Mouse (Mus musculus) limb, embryonic 15.5 days (tissue): ENCODE measurements around the gene Ptf1a. TPM values are rescaled to one million over a fixed set of nuclear protein-coding genes. Genes with fewer than 3 reads are reported as not detected.

Experiments used
- ATAC-seq: fragments of 200-750 bp; cut with Nextera tagmentation; 2 replicates; pipeline ENCODE4 v1.8.0; 2017; ENCODE audit warnings: low read depth, moderate TSS enrichment; ENCODE audit not compliant: insufficient number of reproducible peaks, low FRiP score, low TSS enrichment
- H3K27ac ChIP-seq: fragments of 300-500 bp; sonication (generic); 2 replicates; pipeline ENCODE4 v1.5.1; 2015; ENCODE audit warnings: moderate library complexity, mild to moderate bottlenecking, inconsistent platforms
- H3K27me3 ChIP-seq: fragments of 300-500 bp; sonication (generic); 2 replicates; pipeline ENCODE4 v1.6.1; 2015; ENCODE audit warnings: inconsistent platforms
- H3K36me3 ChIP-seq: fragments of 300-500 bp; sonication (generic); 2 replicates; pipeline ENCODE4 v1.6.1; 2015; ENCODE audit warnings: inconsistent platforms
- H3K4me1 ChIP-seq: fragments of 300-500 bp; sonication (generic); 2 replicates; pipeline ENCODE4 v1.6.1; 2015; ENCODE audit warnings: inconsistent platforms
- H3K4me2 ChIP-seq: fragments of 300-500 bp; sonication (generic); 2 replicates; pipeline ENCODE4 v1.6.1; 2015; ENCODE audit warnings: mild to moderate bottlenecking, inconsistent platforms
- H3K4me3 ChIP-seq: fragments of 300-500 bp; sonication (generic); 2 replicates; pipeline ENCODE4 v1.5.1; 2015; ENCODE audit warnings: mild to moderate bottlenecking, inconsistent platforms
- H3K9ac ChIP-seq: fragments of 300-500 bp; sonication (generic); 2 replicates; pipeline ENCODE4 v1.6.1; 2015; ENCODE audit warnings: inconsistent platforms
- H3K9me3 ChIP-seq: fragments of 300-500 bp; sonication (generic); 2 replicates; pipeline ENCODE4 v1.6.1; 2016; ENCODE audit warnings: inconsistent platforms
- WGBS: fragments of 180-500 bp; shearing (Covaris S2); methylation state at CpG from one replicate; pipeline ENCODE4 v1.1.7; 2015; 5-methylcytosine and 5-hydroxymethylcytosine counted together
- polyA plus RNA-seq: library from polyadenylated mRNA; unstranded; fragments of >200 nt; fragmentation: Nextera tagmentation; extraction: Ambion mirVana; gene quantifications from 2 replicates; pipeline ENCODE4 v1.2.1, GENCODE M21; 2015

The Ptf1a gene
- polyA plus RNA-seq, 1 experiment from 2014 or later, result not detected

GRCm38 (mm10) chr2:19455857-19456482, 10.5 kb downstream of the Ptf1a start:
- H3K9ac ChIP-seq, result no peak overlapping the region
- H3K4me2 ChIP-seq, result no peak overlapping the region
- H3K4me1 ChIP-seq, result peaks cover 9% of the 10 kb centered on the region; the same call in 1 of the 2 replicates
- no peak for ATAC-seq
- no peaks in the 10 kb centered on the region for H3K36me3 ChIP-seq
- 7% methylated on average over 10 of the region's 10 CpGs for WGBS
- no peak overlapping the region for H3K4me3 ChIP-seq
- no peak overlapping the region for H3K27ac ChIP-seq
- H3K9me3 ChIP-seq, result no peaks in the 10 kb centered on the region
- H3K27me3 ChIP-seq, result peaks cover 65% of the 10 kb centered on the region

- no peaks in the 10 kb centered on the region for H3K36me3 ChIP-seq
- no peak for ATAC-seq
- H3K9ac ChIP-seq, result no peak overlapping the region
- no peaks in the 10 kb centered on the region for H3K9me3 ChIP-seq
- 57% methylated on average over 2 of the region's 2 CpGs for WGBS
- H3K27ac ChIP-seq, result no peak overlapping the region
- peaks cover 4% of the 10 kb centered on the region; the same call in 1 of the 2 replicates for H3K4me1 ChIP-seq
- no peak overlapping the region for H3K4me2 ChIP-seq
- H3K27me3 ChIP-seq, result peaks cover 36% of the 10 kb centered on the region
- no peak overlapping the region for H3K4me3 ChIP-seq
Observed at GRCm38 (mm10) chr2:19458785-19459184, 13.3 kb downstream of the Ptf1a start.

DNA sequence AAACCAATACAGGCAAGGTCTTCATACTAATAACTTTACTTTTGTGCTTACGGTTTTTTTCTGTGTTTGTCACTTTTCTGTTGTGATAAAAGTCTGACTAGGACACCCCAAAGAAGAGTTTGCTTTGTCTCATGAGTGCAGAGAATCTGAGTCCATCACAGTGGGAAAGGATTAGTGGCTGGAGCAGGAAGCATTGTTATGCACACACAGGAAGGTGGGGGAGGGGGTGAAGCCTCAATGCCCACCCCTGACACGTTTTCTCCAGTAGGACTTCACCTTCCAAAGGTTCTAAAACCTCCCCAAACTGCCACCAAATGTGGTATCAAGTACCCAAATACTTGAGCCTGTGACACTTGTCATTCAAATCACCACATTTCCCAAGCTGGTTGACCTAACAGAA, 16.5 kb downstream of the Ptf1a start:
- Histone ChIP-seq H3K9me3 (no peaks in the 10 kb centered on the region), H3K36me3 (no peaks in the 10 kb centered on the region), H3K27me3 (peaks cover 14% of the 10 kb centered on the region), H3K4me1 (no peaks in the 10 kb centered on the region), H3K4me2 (no peak overlapping the region), H3K9ac (no peak overlapping the region), H3K4me3 (no peak overlapping the region), H3K27ac (no peak overlapping the region)
- 38% methylated on average over 2 of the region's 2 CpGs for WGBS
- no peak for ATAC-seq

GRCm38 (mm10) chr2:19490262-19490661, 44.8 kb downstream of the Ptf1a start:
- H3K4me3 ChIP-seq, result no peak overlapping the region
- no peak for ATAC-seq
- WGBS, result 50% methylated on average over 3 of the region's 3 CpGs

More at GRCm38 (mm10) chr2:19490262-19490661, 44.8 kb downstream of the Ptf1a start:
- Histone ChIP-seq H3K4me2 (no peak overlapping the region), H3K9me3 (no peaks in the 10 kb centered on the region), H3K4me1 (no peaks in the 10 kb centered on the region), H3K9ac (no peak overlapping the region), H3K27me3 (no peaks in the 10 kb centered on the region), H3K27ac (no peak overlapping the region), H3K36me3 (no peaks in the 10 kb centered on the region)

Other genes with a start within 250 kb of the Ptf1a start
- gene Armc3, start 246.4 kb upstream of the Ptf1a start, polyA plus RNA-seq, result 0.07 and 0.23 TPM in 2 replicates
- gene Msrb2, start 74.2 kb upstream of the Ptf1a start, polyA plus RNA-seq, result 22.6 and 25.4 TPM in 2 replicates
- gene 4921504E06Rik, start 108.3 kb downstream of the Ptf1a start, polyA plus RNA-seq, result not detected in 2 replicates
- gene Otud1, start 212.1 kb downstream of the Ptf1a start, polyA plus RNA-seq, result 2.3 and 2.5 TPM in 2 replicates